Mouse (Mus musculus) liver, adult 2 months (tissue): Measurements from ENCODE around the gene Nrg3. TPM values are rescaled to one million over a fixed set of nuclear protein-coding genes. Genes with fewer than 3 reads are reported as not detected.

Experiments used
- DNase-seq: peaks from one replicate; pipeline ENCODE4 v3.0.0-alpha.2; 2011; ENCODE audit warnings: low read depth, low spot score; ENCODE audit errors: extremely low read depth
- H3K27ac ChIP-seq: fragments of 200-500 bp; replicated peaks from 2 replicates; pipeline ENCODE4 v1.5.1; 2012; ENCODE audit warnings: low read depth, mild to moderate bottlenecking, control low read depth, inconsistent platforms, low read length; ENCODE audit not compliant: insufficient read depth
- H3K27me3 ChIP-seq: fragments of 200-500 bp; 2 replicates; pipeline ENCODE4 v1.6.1; 2012; ENCODE audit warnings: mild to moderate bottlenecking, moderate library complexity, low read length, inconsistent platforms; ENCODE audit not compliant: control insufficient read depth, insufficient read depth
- H3K36me3 ChIP-seq: fragments of 200-500 bp; 2 replicates; pipeline ENCODE4 v1.6.1; 2012; ENCODE audit warnings: low read length, inconsistent platforms; ENCODE audit not compliant: control insufficient read depth, insufficient read depth
- H3K4me1 ChIP-seq: fragments of 200-500 bp; 2 replicates; pipeline ENCODE4 v1.6.1; 2011; ENCODE audit warnings: low read length; ENCODE audit not compliant: control insufficient read depth, insufficient read depth
- H3K4me3 ChIP-seq: fragments of 200-500 bp; 2 replicates; pipeline ENCODE4 v1.5.1; 2011; ENCODE audit warnings: low read depth, mild to moderate bottlenecking, control low read depth, low read length, moderate library complexity; ENCODE audit not compliant: insufficient read depth
- H3K79me2 ChIP-seq: fragments of 200-500 bp; 2 replicates; pipeline ENCODE4 v1.6.1; 2012; ENCODE audit warnings: inconsistent platforms, mild to moderate bottlenecking, low read length, moderate library complexity; ENCODE audit not compliant: control insufficient read depth, insufficient read depth
- H3K9ac ChIP-seq: fragments of 200-500 bp; 2 replicates; pipeline ENCODE4 v1.6.1; 2012; ENCODE audit warnings: low read depth, mild to moderate bottlenecking, control low read depth, inconsistent platforms, low read length
- CTCF ChIP-seq: fragments of 200-500 bp; IDR thresholded peaks from 2 replicates; pipeline ENCODE4 v1.5.1; 2011; ENCODE audit warnings: low read depth, low read length, control low read depth
- POLR2A ChIP-seq: fragments of 200-500 bp; IDR thresholded peaks from 2 replicates; pipeline ENCODE4 v1.6.1; 2011; ENCODE audit warnings: low read length, control low read depth; ENCODE audit not compliant: insufficient read depth; ENCODE audit errors: extremely low read depth
- WGBS: fragments of 180-500 bp; shearing (Covaris S2); methylation state at CpG from one replicate; pipeline ENCODE4 v1.1.7; 2018; 5-methylcytosine and 5-hydroxymethylcytosine counted together
- polyA plus RNA-seq: library from polyadenylated mRNA; depleted of rRNA; stranded (reverse); fragments of >200 nt; gene quantifications from 2 replicates; pipeline ENCODE4 v1.2.3, GENCODE M21; 2012
- total RNA-seq: library from RNA; depleted of rRNA; stranded (reverse); fragments of >200 nt; gene quantifications from 2 replicates; pipeline ENCODE4 v1.2.3, GENCODE M21; 2014

Gene Nrg3
- total and polyA plus RNA-seq, 2 experiments, result not detected

DNA sequence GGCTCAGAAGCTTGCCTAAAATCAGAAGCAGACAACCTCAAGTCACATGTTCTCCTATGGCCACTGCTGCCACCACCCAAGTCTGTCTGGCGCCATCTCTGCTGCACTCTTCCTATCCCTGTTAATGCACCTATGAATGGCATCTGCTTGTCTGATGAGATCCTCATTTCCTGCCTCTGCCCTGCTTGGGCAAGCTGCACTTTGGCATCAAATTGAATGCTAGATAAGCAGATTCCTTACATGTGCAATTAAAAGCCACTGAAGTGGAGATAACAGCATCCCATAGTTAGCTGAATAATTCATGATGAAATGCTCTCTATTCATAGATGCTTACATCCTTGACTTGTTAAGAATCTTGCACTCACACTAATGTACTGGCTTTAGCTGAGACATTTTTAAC is 648.0 kb downstream of the Nrg3 start:
- no peak overlapping the region for H3K9ac ChIP-seq
- no peaks in the 10 kb centered on the region for H3K27me3 ChIP-seq
- no peak for DNase-seq
- no peak for TF ChIP-seq CTCF
- TF ChIP-seq POLR2A, result no peak
- H3K4me1 ChIP-seq, result no peaks in the 10 kb centered on the region
- no peak overlapping the region for H3K4me3 ChIP-seq
- H3K27ac ChIP-seq, result no peak overlapping the region
- no peaks in the 10 kb centered on the region for H3K36me3 ChIP-seq
- no peaks in the 10 kb centered on the region for H3K79me2 ChIP-seq
- 77% methylated on average over 1 of the region's 1 CpGs for WGBS

DNA sequence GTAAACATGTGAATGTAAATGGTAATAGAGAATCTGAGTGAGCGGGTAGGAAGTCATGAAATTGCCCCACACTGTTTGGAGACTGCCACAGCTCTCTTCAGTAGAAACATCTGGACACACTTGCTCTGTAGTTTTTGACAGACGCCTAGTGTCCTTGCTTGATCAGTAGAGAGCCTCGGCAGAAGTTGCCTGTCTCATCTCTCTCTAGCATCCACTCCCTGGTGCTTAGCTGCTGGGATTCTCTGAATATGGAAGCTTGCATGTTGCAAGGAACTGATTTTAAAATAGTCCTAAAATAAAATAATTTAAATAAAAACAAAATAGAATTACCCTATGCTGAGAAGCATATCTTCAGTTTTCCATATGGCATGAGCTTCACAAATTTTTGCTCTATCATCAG is 675.9 kb downstream of the Nrg3 start:
- 79% methylated on average over 3 of the region's 3 CpGs for WGBS

DNA sequence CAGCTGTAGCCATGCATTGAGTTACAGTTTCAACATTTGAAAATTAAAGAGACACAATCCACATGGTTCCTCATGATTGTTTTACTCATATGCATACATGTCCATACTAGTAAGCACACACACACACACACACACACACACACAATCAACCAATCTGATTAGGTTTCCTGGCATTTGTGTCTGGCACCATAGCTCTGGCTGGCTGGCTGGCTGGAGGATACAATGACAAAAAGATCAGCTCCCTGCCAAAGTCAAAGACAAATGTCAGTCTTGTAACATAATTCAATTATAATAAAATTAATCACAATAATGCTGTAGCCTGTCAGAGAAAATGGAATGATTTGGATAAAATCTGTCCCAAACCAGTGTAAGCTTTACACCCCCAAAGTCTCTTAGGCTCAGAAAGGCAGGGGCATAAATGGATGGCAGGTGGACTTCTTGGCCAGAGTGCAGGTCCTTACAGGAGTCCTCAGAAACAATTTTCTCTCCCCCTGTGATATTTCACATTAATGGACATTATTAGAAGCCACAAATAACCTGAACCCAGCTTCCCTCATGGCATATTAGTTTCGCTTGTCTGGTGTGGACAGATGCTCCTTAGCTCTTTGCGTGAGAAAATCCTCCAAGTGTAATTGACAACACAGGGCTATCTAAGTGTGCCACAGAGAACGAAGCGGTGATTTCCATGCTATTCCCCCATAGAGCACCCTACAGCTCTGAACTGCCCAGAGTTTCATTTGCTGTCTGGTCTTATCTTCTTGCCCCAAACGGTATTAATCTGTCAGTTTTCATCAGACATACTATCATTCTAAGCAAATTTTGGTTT is 697.4 kb downstream of the Nrg3 start:
- no peaks in the 10 kb centered on the region for H3K4me1 ChIP-seq
- no peaks in the 10 kb centered on the region for H3K27me3 ChIP-seq
- TF ChIP-seq CTCF (no peak), POLR2A (no peak)
- no peak overlapping the region for H3K4me3 ChIP-seq
- 76% methylated on average over 5 of the region's 5 CpGs for WGBS
- H3K27ac ChIP-seq, result no peak overlapping the region
- no peaks in the 10 kb centered on the region for H3K36me3 ChIP-seq
- no peak for DNase-seq
- H3K79me2 ChIP-seq, result no peaks in the 10 kb centered on the region
- H3K9ac ChIP-seq, result no peak overlapping the region

More for the DNA sequence above, 675.9 kb downstream of the Nrg3 start:
- H3K27me3 ChIP-seq, result no peaks in the 10 kb centered on the region
- H3K9ac ChIP-seq, result no peak overlapping the region
- DNase-seq, result no peak
- H3K27ac ChIP-seq, result no peak overlapping the region
- no peaks in the 10 kb centered on the region for H3K79me2 ChIP-seq
- TF ChIP-seq CTCF, result no peak
- no peak for TF ChIP-seq POLR2A
- H3K36me3 ChIP-seq, result no peaks in the 10 kb centered on the region
- H3K4me1 ChIP-seq, result no peaks in the 10 kb centered on the region
- H3K4me3 ChIP-seq, result no peak overlapping the region

DNA sequence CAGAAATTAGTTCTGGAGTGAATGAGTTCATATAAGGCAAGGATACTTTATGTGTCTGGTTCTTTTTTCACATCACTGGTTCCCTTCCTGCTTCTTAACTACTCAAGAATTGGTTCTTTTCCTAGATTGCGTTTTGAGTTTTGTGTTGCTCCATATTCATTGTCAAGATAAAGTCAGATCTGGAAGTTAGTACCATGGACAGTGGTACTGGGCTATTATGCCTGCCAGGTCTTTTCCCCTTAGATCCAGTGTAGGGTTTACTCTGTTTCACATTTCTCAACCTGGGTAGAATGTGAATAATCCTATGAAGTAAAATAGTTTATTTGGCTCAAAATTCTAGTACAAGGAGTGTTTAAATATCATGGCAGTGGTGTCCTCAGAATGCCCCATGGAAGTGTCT is 698.1 kb downstream of the Nrg3 start:
- no peaks in the 10 kb centered on the region for H3K36me3 ChIP-seq
- TF ChIP-seq CTCF, result no peak
- no peak for TF ChIP-seq POLR2A
- 69% methylated on average over 1 of the region's 1 CpGs for WGBS
- no peaks in the 10 kb centered on the region for H3K27me3 ChIP-seq
- DNase-seq, result no peak
- H3K9ac ChIP-seq, result no peak overlapping the region
- H3K4me3 ChIP-seq, result no peak overlapping the region
- H3K27ac ChIP-seq, result no peak overlapping the region
- no peaks in the 10 kb centered on the region for H3K4me1 ChIP-seq
- no peaks in the 10 kb centered on the region for H3K79me2 ChIP-seq

DNA sequence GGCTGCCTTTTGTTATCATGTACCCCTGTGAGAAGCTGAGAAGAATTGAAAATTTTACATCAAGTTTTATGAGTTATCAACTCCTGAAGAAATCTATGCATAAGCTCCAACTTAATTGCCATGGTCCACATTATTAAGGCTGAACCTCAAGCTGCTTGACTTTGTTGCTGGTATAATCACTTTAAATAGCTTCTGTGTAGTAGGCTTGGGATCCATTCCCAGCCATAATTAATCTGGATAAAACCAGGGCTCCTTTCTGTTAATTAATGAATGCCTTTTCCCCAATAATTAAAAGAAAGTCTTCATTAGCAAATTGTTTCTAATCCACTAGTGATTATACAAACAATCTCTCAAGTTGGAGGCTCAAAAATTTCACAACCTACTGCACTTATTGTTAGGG is 742.4 kb downstream of the Nrg3 start:
- no peaks in the 10 kb centered on the region for H3K79me2 ChIP-seq
- no peak overlapping the region for H3K27ac ChIP-seq
- H3K36me3 ChIP-seq, result no peaks in the 10 kb centered on the region
- H3K27me3 ChIP-seq, result no peaks in the 10 kb centered on the region
- TF ChIP-seq POLR2A, result no peak
- no peak for TF ChIP-seq CTCF
- H3K9ac ChIP-seq, result no peak overlapping the region
- H3K4me1 ChIP-seq, result no peaks in the 10 kb centered on the region
- no peak overlapping the region for H3K4me3 ChIP-seq
- DNase-seq, result no peak

DNA sequence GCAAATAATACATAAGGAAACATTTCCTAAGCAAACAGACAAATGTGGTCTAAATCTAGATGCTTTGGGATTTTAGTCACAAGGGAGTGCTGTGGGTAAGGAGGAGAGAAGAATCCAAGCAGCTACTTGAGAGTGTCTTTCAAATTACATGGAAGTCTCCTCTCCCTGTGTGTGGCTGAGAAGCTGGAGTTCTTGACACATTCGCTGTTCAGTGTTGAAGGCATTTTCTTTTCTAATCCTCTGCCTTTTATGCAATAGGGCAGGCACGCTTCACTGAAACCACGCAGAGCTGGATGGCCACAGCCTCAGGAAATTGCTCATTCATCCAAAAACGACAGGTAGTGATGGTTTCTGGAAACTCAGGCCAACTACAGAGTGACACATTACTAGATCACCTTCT is 769.0 kb downstream of the Nrg3 start:
- 57% methylated on average over 4 of the region's 4 CpGs for WGBS
- no peaks in the 10 kb centered on the region for H3K36me3 ChIP-seq

More for the DNA sequence above, 769.0 kb downstream of the Nrg3 start:
- no peaks in the 10 kb centered on the region for H3K79me2 ChIP-seq
- no peaks in the 10 kb centered on the region for H3K27me3 ChIP-seq
- DNase-seq, result no peak
- no peaks in the 10 kb centered on the region for H3K4me1 ChIP-seq
- no peak overlapping the region for H3K9ac ChIP-seq
- no peak overlapping the region for H3K27ac ChIP-seq
- H3K4me3 ChIP-seq, result no peak overlapping the region
- TF ChIP-seq POLR2A (no peak), CTCF (no peak)
